Mouse (Mus musculus): ENCODE data around the gene Zfp644. TPM values are rescaled to one million over a fixed set of nuclear protein-coding genes. Genes with fewer than 3 reads are reported as not detected.

The Zfp644 gene
- polyA plus RNA-seq (2015; fragmentation: Illumina TruSeq; extraction: RNeasy Lipid Tissue Mini Kit (QIAGEN cat#74804); ENCODE audit: low read depth, low replicate concordance) = 47.1 TPM

DNA sequence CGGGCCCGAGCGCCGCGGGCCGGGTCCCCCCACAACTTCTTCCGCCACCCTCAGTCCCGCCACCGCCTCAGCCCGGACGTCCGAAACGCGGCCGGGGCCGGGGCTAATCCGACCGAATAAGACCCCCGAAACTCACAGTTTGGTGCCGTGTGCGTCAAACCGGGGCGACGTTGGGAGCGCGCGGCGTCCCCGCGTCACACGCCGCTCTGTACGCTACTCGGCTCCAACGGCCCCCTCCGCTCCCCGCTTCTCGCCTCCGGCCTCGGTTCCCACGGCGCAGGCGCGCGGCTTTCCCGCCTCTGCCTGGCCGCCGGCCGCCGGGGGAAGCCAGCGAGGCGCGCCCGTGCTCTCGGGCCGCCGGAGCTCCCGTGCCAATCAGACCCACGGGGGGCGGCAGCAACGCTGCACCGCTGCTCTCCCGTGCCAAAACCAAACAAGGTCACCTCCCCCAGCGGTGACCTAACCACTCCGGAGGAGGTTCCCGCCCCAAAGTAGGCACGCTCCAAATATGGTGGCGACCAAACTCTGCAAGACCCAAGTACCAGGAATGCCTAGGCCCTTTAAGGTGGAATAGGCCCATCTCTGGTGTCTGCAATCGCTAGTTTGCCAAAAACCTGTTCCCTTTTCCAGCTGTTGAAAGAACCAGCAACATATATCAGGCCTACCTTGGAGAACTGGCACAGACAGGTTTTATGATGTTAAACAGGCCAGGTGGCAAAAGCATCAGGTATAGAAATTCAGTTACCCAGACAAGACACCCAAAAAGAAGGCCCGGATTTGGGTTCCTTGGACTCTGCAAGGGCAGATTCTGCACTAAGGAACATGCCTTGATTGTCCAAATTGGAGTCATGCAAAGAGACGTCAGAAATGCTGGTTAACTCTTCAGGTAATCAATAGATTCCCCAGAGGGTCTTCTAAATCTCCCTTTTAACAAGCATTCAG, at the start of gene Zfp644:
TSS of gene Zfp644 (minus strand) at position 892 of the 942 bp plus-strand sequence.

DNA sequence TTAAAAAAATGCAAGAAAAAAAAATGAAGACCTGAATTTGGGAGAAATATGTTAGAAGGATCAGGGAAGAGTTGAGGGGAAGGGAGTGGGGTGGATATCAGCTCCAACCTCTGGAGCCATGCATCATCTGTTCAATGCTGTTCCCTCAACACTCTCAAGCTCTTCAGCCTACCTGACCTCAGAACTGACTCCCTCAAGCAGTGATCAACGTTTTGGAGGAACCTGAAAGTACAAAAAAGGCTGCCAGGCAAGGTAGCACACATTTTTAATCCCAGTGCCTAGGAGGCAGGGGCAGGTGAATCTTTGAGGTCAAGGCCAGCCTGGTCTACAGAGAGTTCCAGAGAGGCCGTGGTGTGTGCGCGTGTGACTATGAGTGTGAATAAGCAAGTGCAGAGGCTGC, 88.3 kb downstream of the Zfp644 start, which contains the start of gene Gm17304:
TSS of gene Gm17304 (plus strand) at position 301 of the 400 bp plus-strand sequence.

Other genes starting within 250 kb of the Zfp644 start
- 0.45 TPM for gene Barhl2, start 239.1 kb downstream of the Zfp644 start, polyA plus RNA-seq (2015; fragmentation: Illumina TruSeq; extraction: RNeasy Lipid Tissue Mini Kit (QIAGEN cat#74804); ENCODE audit: low read depth, low replicate concordance)
- not detected for gene Gm17304, start 88.2 kb downstream of the Zfp644 start, polyA plus RNA-seq (2015; fragmentation: Illumina TruSeq; extraction: RNeasy Lipid Tissue Mini Kit (QIAGEN cat#74804); ENCODE audit: low read depth, low replicate concordance)
- gene Hfm1, start 229.0 kb upstream of the Zfp644 start, polyA plus RNA-seq (2015; fragmentation: Illumina TruSeq; extraction: RNeasy Lipid Tissue Mini Kit (QIAGEN cat#74804); ENCODE audit: low read depth, low replicate concordance) = 2.2 TPM